Mouse (Mus musculus) kidney, postnatal 0 days (tissue): ENCODE measurements around the gene Efcab11. TPM values are rescaled to one million over a fixed set of nuclear protein-coding genes. Genes with fewer than 3 reads are reported as not detected.

ENCODE experiments used
- ATAC-seq: fragments of 200-750 bp; cut with Nextera tagmentation; replicated peaks from 2 replicates; pipeline ENCODE4 v1.8.0; 2017; ENCODE audit warnings: low read depth, moderate number of reproducible peaks, moderate TSS enrichment, moderate library complexity; ENCODE audit not compliant: low FRiP score
- DNase-seq: peaks from one replicate; pipeline ENCODE4 v3.0.0-alpha.2; 2016; ENCODE audit warnings: low spot score
- H3K27ac ChIP-seq: fragments of 300-500 bp; sonication (generic); 2 replicates; pipeline ENCODE4 v1.5.1; 2014; ENCODE audit warnings: mild to moderate bottlenecking
- H3K27me3 ChIP-seq: fragments of 300-500 bp; sonication (generic); 2 replicates; pipeline ENCODE4 v1.6.1; 2014; ENCODE audit warnings: low read length, mixed read lengths; ENCODE audit not compliant: insufficient read depth
- H3K36me3 ChIP-seq: fragments of 300-500 bp; sonication (generic); 2 replicates; pipeline ENCODE4 v1.6.1; 2014; ENCODE audit warnings: low read length, mixed read lengths; ENCODE audit not compliant: insufficient read depth
- H3K4me1 ChIP-seq: fragments of 300-500 bp; sonication (generic); replicated peaks from 2 replicates; pipeline ENCODE4 v1.6.1; 2014; ENCODE audit warnings: antibody characterized with exemption, low read length, mixed read lengths; ENCODE audit not compliant: insufficient read depth
- H3K4me2 ChIP-seq: fragments of 300-500 bp; sonication (generic); 2 replicates; pipeline ENCODE4 v1.6.1; 2014; ENCODE audit warnings: mild to moderate bottlenecking, low read length, moderate library complexity, mixed read lengths
- H3K4me3 ChIP-seq: fragments of 300-500 bp; sonication (generic); replicated peaks from 2 replicates; pipeline ENCODE4 v1.5.1; 2014; ENCODE audit warnings: low read depth, low read length
- H3K9ac ChIP-seq: fragments of 300-500 bp; sonication (generic); 2 replicates; pipeline ENCODE4 v1.6.1; 2014; ENCODE audit warnings: low read depth, low read length
- H3K9me3 ChIP-seq: fragments of 300-500 bp; sonication (generic); replicated peaks from 2 replicates; pipeline ENCODE4 v1.6.1; 2016; ENCODE audit warnings: low read length, inconsistent platforms, mixed read lengths
- CTCF ChIP-seq: IDR thresholded peaks from 2 replicates; pipeline ENCODE4 v1.5.1; 2016; ENCODE audit warnings: antibody characterized with exemption, low read depth, mild to moderate bottlenecking, moderate library complexity
- WGBS: fragments of 180-500 bp; shearing (Covaris S2); extraction: QIAGEN DNeasy Blood & Tissue Kit; methylation state at CpG from one replicate; pipeline ENCODE4 v1.1.7; 2014; 5-methylcytosine and 5-hydroxymethylcytosine counted together
- polyA plus RNA-seq: library from polyadenylated mRNA; unstranded; fragments of >200 nt; fragmentation: Nextera tagmentation; extraction: Ambion mirVana; gene quantifications from 2 replicates; pipeline ENCODE4 v1.2.1, GENCODE M21; 2015

Gene Efcab11
- polyA plus RNA-seq, 1 experiment from 2014 or later, result 8.3 TPM

GRCm38 (mm10) chr12:99645418-99645817 lies 238.8 kb downstream of the Efcab11 start:
- 89% methylated on average over 18 of the region's 18 CpGs for WGBS

GRCm38 (mm10) chr12:99644966-99645365 lies 239.3 kb downstream of the Efcab11 start:
- H3K27me3 ChIP-seq, result no peaks in the 10 kb centered on the region
- H3K4me2 ChIP-seq, result no peak overlapping the region
- ATAC-seq, result peak; percentile 98
- no peak for DNase-seq
- WGBS, result 90% methylated on average over 37 of the region's 37 CpGs
- H3K9me3 ChIP-seq, result no peaks in the 10 kb centered on the region; the same call in 1 of the 2 replicates
- no peak overlapping the region for H3K4me3 ChIP-seq
- TF ChIP-seq CTCF, result no peak
- no peak overlapping the region for H3K27ac ChIP-seq
- peaks cover 10% of the 10 kb centered on the region; the same call in 1 of the 2 replicates for H3K4me1 ChIP-seq
- no peak overlapping the region for H3K9ac ChIP-seq
- no peaks in the 10 kb centered on the region for H3K36me3 ChIP-seq

More at GRCm38 (mm10) chr12:99645418-99645817, 238.8 kb downstream of the Efcab11 start:
- ATAC-seq (peak; percentile 80; the same call in 1 of the 2 replicates), DNase-seq (no peak)
- no peak overlapping the region for H3K9ac ChIP-seq
- H3K36me3 ChIP-seq, result no peaks in the 10 kb centered on the region
- H3K4me1 ChIP-seq, result peaks cover 8% of the 10 kb centered on the region; the same call in 1 of the 2 replicates
- no peaks in the 10 kb centered on the region; the same call in 1 of the 2 replicates for H3K9me3 ChIP-seq
- no peak for TF ChIP-seq CTCF
- H3K4me3 ChIP-seq, result no peak overlapping the region
- no peaks in the 10 kb centered on the region for H3K27me3 ChIP-seq
- H3K27ac ChIP-seq, result no peak overlapping the region
- no peak overlapping the region for H3K4me2 ChIP-seq

Other genes starting within 250 kb of the Efcab11 start
- 31.3 and 37.9 TPM in 2 replicates for gene Tdp1, start 78 bp upstream of the Efcab11 start, polyA plus RNA-seq
- gene Kcnk13, start 80.1 kb upstream of the Efcab11 start, polyA plus RNA-seq, result 0.11 and 0.16 TPM in 2 replicates
- gene Psmc1, start 225.7 kb upstream of the Efcab11 start, polyA plus RNA-seq, result 236 and 264 TPM in 2 replicates